Mouse (Mus musculus) frontal cortex, postnatal 25 days (tissue): Measurements from ENCODE around the gene Map3k12.

Source experiments
- DNase-seq, 2 experiments: peaks; one replicate each; pipeline ENCODE4 v3.0.0; 2022; ENCODE audit warnings: low spot score in 2 of 2

Map3k12 gene

DNA sequence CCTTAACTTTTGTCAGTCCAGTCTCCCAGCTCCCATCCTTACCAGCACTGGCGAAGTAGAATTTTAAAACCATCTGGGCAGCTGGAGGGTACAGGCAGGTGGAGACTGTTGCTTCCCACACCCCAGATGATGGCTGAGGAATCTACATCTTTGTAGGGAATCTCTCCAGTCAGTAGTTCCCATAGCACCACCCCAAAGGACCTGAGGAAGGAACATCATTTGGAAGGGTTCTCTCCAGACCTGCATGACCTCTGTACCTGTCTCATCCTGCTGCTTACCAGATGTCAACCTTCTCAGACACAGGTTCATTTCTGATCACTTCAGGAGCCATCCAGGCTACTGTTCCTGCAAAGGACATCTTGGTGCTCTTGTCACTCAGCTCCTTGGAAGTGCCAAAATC lies 13.4 kb downstream of the Map3k12 start, which contains the start of gene Gm10337:
Gene Gm10337 (plus strand): TSS at position 276 of the 400 bp plus-strand sequence.
- DNase-seq: no peak

DNA sequence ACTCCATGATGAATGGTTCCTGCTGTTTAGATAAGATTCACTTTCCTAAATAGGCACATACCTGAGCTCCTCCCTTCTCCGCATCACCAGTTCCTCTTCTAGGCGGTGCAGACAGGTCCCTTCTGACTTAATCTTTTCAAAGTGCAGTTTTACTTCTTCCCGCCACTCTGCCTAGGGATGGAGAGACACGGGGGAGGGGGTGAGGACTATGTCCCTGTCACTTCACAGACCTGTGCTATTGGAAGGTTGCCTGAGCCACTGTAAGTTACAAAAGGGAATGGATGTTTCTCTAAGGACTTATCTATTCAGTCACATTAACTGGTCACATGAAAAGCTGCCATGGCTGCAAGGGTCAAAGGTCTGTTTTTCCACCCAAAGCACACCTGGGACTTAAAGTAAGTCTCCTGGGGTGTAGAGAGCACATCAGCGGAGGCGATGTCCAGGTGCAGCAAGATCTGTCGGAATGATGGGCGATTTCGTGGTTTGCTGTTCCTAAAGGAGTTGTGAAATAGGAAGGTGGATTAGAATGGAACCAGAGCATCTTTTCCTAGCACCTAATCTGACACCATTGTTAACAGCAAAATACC lies 14.5 kb downstream of the Map3k12 start:
- DNase-seq: no peak

DNA sequence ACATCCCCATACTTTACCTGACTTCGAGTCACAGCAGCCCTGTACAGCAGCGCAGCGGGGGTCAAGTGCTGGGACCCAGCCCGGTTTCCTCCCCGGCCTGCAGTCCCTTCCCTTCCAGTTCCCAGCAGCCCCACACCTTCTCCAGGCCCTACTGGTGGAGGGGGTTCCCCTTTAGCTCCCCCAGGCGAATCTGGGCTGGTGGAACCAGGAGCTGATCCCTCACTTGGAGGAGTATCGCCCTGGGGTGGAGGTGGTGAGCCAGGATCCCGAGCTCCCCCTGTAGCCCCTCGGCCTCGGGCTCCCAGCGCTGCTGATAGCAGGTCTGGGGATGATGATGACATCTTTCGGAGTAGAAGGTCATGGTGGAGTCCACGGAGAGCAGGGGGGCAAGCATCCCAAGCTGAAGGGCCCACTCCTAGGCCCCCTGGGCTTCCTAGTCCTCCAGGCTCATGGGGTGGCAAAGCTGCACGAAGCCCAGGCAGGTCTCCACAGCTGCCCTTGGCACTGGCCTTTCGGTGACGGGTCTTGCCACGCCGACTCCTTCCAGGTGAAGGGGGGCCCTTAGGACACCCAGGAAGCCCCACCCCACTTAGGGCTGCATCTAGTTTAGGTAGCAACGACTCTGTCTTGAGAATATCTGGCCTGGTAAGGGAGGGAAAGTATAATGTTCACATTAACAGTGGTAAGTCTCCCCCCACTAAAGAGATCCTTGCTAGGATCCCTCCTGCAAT lies 15.6 kb downstream of the Map3k12 start:
- DNase-seq: no peak

DNA sequence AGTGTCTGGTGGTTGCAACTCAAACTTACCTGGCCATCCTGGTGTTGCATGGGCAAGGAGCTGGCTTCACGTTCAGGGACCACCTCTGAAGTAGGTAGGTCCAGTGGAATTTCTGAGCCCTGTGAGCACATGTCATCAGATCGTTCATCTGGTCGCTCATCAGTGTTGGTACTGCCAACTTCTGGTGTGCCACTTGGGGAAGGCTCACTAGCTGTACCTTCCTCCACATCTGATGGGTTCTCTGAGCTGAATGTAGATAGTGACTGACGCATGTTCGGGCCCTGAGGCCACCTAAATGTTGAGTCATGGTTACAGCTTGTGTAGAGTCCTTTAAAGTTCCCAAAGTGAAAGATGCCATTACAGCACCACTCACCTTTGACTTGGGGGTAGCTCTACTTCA lies 16.4 kb downstream of the Map3k12 start:
- DNase-seq: no peak

DNA sequence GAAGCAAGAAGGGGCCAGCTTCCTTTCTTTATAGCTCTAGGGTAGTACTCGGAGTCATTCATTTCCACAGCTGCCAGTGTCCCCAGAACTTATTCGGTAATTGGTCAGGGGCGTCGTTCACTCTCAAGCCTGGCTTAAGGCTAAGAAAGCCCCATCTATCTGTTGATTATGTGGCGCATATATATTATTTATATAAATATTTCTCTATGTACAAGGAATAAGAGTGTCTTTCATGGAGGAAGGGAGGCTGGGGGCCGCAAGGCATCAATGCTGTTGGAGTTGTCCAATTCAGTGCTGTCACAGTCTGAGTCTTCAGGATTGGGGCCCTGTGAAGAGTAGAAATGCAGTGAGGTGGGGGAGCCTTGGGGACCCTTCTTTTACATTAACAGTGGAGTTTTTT lies 17.0 kb downstream of the Map3k12 start:
- no peak for DNase-seq

DNA sequence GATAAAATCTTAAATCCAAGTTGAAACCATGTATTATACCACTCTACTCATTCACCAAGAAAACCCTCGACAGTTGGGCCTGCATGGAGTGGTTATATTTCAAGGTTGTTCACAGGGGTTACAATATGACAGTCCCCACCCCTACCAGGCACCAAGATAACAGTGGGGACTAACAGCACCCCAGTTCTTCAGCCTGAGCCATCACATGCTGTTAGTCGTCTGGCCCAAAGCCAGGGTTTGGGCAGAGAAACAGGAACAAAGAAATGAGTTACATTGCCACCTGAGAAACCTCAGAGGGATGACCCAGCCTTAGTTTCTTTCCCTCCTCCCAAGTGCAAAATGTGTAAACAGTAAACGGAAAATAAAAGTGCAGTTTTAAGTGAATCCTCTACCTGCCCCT lies 17.5 kb downstream of the Map3k12 start:
- DNase-seq: no peak

DNA sequence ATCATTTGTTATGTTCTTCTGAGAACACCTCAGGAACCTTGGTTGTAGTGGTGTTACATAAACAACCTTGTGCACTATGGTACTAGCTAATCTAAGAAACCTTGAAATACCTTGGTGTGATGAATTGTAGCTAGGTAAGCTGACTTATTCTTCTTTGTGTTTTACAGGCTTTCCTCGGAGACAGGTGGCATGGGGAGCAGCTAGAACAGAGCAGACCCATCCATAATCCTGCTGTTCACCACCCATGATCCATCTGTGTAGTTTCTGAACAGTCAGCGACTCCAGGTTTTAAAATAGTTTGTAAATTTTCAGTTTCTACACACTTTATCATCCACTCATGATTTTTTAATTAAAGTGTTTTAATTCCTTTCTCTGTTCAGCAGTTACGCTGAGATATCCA lies 18.5 kb downstream of the Map3k12 start:
- DNase-seq: no peak

DNA sequence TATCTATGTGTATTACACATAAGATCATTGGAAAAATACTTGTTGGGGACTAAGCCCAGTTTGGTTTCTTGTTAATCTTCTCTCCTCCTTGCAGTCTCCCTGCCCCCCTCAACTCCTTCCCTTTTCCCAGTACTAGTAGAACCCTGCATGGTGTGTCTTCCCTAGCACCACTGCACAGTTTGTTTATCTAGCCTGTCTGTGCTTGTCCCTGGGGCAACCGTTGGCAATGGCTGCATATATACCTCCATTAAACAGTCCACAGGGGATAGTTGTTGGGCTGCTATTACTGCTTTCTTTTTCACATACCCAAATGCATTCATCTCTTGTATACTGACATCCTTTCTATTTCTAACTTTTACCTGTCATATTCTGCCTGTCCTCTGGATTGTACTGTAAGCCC lies 29.2 kb downstream of the Map3k12 start:
- DNase-seq: no peak

DNA sequence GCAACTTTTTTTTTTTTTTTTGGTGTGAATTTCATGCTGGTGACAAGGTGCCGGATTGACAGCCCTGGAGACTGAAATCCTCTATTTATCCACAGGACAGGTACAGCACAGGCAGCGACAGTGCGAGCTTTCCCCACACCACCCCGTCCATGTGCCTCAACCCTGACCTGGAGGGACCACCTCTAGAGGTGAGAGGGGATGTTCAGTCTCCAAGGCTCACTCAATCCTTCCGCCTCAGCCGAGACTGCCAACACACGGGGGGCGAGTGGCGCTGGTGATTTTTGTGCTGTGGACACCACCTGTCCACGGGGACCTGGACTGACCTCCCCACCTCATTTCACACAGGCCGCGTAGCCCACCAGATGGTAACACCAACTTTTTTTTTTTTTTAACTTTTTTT lies 31.0 kb downstream of the Map3k12 start:
- DNase-seq: no peak

DNA sequence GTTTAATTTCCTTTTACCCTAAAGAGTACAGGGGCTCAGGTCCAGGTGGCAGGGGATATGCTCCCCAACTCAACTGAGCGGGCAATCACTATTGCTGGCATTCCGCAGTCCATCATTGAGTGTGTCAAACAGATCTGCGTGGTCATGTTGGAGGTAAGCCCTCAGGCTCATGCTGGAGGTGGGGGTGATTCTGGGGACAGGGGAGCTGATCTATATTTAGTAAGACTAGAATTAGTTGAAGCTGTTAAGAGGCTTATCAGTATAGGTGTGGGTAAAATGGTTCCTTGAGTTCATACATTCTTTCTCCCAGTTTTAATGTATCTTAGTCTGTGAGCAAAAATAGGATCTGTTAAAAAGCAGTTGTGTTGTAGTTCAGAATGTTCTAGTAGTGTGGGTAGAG lies 33.7 kb downstream of the Map3k12 start:
- no peak for DNase-seq

DNA sequence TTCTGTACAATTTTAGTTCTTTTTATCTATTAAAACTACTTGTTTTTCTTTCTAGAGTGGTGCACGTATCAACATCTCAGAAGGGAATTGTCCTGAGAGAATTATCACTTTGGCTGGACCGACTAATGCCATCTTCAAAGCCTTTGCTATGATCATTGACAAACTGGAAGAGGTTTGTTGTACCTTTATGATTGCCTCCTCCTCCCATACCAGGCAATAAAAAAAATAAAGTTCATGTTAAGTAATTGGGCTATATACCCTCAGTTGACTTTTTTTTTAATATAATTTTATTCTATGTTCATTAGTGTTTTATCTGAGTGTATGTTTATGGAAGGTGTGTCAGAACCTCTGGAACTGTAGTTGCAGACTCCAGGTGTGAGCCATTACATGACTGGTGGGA lies 42.3 kb downstream of the Map3k12 start:
- DNase-seq: no peak

DNA sequence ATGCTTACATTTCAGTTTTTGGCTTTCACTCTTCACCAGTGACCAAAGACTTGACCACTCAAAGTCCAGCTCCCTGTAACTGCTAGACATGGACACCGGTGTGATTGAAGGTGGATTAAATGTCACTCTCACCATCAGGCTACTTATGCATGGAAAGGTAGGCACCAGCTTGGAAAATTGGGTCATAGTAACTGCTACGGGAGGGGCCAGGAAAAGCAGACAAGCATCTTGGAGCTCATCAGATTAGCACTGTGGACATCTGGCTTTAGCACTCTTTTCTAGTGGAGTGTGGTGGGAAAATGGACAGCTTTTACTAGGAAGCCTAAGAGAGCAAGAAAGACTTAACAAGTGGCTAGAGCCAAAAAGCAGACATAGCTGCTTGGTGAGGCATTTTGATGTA lies 43.6 kb downstream of the Map3k12 start:
- no peak for DNase-seq

DNA sequence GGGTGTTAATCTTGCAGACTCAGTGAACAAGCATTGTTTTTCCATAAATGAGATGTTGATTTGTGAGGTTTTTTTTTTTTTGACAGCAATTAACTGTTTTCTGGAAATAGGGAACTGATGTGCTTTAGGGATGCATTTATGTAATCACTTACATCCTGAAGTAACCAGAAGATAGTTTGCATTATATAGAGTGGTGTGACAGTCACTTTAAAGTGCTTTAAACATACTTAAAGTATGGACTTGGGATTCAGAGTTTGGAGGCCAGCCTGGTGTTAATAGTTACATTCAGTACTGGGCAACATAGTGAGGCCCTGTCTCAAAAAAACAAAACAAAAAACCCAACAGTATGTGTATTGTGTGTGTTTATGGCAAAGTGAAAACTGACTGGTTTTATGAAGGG lies 45.1 kb downstream of the Map3k12 start:
- no peak for DNase-seq

DNA sequence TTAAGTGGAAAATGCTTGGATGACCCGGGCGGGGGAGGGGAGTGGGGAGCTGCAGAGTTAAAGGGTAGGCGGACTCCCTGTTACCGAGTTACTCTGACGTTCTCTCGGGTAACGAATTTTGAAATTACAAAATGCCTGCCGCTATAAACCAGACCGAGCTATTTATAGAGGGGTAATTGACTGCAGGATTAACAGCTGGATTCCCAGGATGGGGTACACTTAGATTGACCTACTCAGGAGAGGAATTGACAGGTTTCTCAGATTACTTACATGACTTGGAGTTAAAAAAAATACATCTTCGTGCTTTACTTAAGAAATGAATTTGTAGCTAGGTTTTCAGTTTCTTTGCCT lies 45.6 kb downstream of the Map3k12 start:
- DNase-seq: no peak

DNA sequence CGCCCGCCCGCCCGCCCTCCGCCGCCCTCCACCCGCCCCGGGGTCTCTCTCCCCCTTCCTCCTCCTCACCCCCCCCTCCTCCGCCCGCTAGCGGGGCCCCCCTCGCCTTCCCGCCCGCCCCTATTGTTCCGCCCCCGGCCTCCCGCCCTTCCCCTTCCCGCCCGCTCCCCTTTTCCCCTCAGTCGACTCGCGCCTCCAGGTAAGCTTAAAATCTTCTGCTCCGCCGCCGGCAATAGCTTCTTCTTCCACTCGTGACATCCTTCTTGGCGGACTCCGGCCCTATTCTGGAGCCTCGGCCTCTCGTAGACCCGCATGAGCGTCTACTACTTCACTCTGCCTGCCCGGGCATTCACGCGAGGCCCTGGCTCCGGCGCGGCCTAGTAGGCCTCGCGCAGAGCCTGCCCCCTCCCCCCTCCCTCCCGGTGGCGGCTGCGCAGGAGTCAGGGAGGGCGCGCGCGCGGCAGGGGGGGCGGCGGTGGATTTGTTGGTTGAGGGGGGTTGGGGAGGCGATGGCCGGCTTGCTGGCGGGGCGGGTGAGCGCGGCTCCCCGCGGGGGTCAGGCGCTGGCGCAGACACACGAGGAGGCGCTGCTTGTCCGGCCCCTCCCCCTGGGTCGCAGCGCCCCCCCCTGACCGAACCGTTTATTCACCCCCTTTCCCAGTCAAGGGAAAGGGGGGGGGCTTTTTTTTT lies 46.1 kb downstream of the Map3k12 start:
- peak; percentile 61 to 64 for DNase-seq

DNA sequence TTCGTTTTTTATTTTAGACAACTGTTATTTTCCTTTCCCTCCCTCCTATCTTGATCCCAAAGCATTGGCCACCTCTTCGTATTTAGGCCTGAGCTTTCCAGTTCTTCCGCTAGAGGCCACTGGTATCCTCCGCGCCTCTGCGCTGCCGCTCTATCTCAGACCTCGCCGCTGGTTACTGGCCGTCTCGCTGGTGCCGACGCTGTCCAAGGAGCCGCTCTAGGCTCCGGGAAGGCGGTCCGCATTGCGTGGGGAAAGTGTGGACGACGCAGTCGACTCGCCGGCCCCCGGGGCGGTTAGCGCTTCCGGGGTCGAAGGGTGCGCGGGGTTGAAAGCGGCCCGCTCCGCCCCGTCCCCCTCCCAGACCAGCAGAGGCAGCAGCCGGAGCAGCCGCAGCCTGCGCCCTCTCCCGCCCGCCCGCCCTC lies 46.7 kb downstream of the Map3k12 start, which contains the start of gene Pcbp2:
Gene Pcbp2 (plus strand): TSS at position 357 of the 422 bp plus-strand sequence.
- peak; percentile 85 to 89 for DNase-seq

DNA sequence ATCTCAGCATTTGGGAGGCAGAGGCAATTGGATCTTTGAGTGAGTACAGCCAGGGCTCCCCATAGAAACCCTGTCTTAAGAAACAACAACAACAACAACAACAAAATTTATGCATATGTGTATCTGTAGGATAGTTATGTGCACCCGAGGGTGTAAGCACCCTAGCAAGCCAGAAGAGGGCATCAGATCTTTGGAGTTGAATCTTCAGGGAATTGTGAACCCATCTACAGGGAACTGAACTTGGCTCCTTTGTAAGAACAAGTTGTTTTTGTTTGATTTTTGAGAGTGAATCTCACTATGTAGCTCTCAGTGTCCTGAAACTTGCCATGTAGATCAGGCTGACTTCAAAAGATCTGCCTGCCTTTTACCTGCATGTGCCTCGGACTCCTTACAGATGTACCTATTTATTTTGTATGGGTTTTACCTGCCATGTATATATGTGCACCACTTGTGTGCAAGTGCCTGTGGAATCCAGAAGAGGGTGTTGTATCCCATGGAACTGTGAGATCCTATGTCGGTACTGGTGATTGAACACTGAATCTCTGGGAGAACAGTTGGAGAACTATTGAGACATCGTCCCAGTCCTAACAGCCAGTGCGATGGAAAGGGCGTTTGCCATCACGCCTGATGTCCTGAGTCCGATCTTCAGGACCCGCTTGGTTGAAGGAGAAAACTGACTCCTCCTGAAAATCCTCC lies 48.0 kb downstream of the Map3k12 start:
- DNase-seq: no peak

DNA sequence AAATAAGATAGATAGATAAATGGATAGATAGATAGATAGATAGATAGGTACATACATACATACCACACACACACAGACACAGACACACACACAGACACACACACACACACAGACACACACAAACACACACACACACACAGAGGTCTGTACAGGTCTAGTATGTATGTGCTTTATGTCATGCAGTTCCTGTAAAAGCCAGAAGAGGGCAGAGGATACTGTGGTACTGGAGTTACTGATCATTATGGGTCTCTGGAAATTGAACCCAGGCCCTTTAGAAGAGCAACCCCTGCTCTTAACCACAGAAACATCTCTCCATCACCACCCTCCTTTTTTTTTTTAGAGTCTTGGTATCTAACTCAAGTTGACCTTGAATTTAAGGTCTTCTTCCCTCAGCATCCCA lies 53.2 kb downstream of the Map3k12 start:
- no peak for DNase-seq

DNA sequence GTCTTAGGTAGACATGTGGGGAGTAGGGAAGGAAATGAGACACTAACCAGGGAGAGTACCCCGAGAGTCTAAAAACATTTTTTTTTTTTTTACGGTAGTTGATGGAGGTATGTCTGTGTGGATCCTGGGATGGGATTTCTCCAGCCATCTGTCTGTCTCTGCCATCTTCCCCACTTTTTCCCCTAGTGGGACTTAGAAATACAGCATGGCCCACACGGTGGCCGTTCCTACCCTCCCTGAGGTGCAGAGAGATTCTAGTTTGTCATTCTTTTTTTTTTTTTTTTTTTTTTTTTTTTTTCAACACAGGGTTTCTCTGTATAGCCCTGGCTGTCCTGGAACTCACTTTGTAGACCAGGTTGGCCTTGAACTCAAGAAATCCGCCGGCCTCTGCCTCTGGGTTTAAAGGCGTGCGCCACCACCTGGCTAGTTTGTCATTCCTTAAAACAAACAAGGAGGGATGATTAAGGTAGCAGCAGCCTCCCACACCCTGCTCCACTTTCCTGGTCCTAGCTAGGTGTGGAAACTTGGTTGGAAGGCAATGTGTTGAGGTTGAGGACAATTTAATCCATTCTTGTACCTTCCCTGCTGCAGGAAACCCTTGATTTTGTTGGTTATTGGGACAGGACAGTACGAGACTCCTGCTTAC lies 55.3 kb downstream of the Map3k12 start:
- DNase-seq: no peak

DNA sequence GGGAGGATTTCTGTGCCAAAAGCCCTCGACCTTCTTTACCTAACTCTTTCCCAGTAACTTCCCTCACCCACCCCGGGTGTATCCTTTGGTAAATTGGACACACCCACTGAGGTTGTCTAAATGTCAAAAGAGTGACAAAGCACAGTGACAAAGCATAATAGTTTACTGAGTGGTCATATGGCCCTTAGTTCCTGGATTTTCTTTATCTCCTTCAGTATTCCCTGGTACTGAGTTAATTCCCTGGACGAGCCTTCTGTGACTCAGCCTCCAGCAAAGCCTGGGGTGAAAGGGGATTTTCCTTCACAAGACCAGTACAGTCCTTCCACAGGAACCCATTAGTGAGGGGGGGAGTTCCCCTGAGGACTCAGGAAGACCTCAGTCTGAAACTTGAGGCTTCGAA lies 55.9 kb downstream of the Map3k12 start:
- no peak for DNase-seq

DNA sequence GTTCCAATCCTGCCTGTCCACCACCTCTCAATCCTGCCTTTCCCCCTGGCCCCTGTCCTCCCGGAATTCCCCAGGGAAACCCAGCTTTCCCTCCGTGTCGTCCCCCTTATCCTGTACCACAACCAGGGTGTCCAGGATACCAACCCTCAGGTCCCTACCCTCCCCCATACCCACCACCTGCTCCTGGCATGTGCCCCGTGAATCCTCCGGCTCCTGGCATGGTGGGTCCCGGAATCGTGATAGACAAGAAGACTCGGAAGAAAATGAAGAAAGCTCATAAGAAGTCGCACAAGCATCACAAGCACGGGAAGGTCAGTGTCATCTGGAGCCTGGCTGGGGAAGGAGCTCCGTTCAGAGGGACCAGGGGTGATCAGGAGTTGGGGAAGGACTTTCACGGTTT lies 56.5 kb downstream of the Map3k12 start:
- no peak for DNase-seq

DNA sequence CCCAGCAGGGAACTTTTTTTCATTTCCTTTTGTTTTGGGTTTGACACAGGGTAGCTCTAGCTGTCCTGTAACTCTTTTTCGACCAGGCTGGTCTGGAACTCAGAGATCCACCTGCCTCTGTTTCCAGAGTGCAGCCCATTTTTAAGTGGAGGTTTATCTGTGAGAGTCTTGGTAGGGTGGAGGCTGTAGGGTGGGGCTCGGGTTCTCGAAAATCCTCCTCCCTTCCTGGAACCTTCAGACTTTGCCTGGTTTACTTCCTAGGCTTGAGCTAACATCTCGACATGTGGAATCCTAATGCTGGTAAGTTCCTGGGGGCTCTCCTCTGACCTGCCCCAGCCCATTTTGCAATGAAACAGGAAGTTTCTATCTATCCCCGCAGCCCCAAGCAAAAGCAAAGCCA lies 57.0 kb downstream of the Map3k12 start:
- no peak for DNase-seq
